Mouse (Mus musculus): ENCODE results near the gene D5Ertd579e. TPM values are rescaled to one million over a fixed set of nuclear protein-coding genes. Genes with fewer than 3 reads are reported as not detected.

Gene D5Ertd579e
- total and polyA plus RNA-seq, 3 experiments, result 13.7 to 29.4 (median 22.9) TPM

GRCm38 (mm10) chr5:36623670-36624069, 72.2 kb downstream of the D5Ertd579e start:
- Histone ChIP-seq H3K9ac (ENCODE audit: insufficient read depth, low read depth) (no peak overlapping the region), H3K4me1 (ENCODE audit: control insufficient read depth in 1 of 2, insufficient read depth in 2 of 2) (peaks cover 17 to 71% of the 10 kb centered on the region in 2 experiments), H3K9me3 (replicated peaks; ENCODE audit: low read length) (no peaks in the 10 kb centered on the region), H3K36me3 (replicated peaks in 1 of 2; ENCODE audit: control insufficient read depth in 1 of 2, insufficient read depth in 1 of 2, low read length in 1 of 2) (peaks cover 6 to 40% of the 10 kb centered on the region in 2 experiments), H3K27ac (ENCODE audit: insufficient read depth, low read depth) (peak overlapping the region; percentile 8; the same call in 1 of the 2 replicates), H3K4me2 (ENCODE audit: insufficient read depth, low read depth, poor library complexity, severe bottlenecking) (no peak overlapping the region), H3K4me3 (replicated peaks in 1 of 3; ENCODE audit: low read depth in 2 of 3, low read length in 2 of 3, poor library complexity in 1 of 3) (no peak overlapping the region), H3K27me3 (replicated peaks) (no peaks in the 10 kb centered on the region), H3K79me2 (replicated peaks; ENCODE audit: control insufficient read depth, extremely low read depth, insufficient read depth, poor library complexity, severe bottlenecking) (0 out of 2 replicates have a peak, but pooled peaks cover 4% of the 10 kb centered on the region)
- TF ChIP-seq BHLHE40 (IDR thresholded peaks at IDR 0.05; ENCODE audit: low read depth, low read length) (no peak), IRF4 (IDR thresholded peaks at IDR 0.05; ENCODE audit: low read depth, low read length) (no peak), MEF2A (IDR thresholded peaks at IDR 0.05; ENCODE audit: borderline replicate concordance, low read depth, low read length) (no peak), MYC (IDR thresholded peaks at IDR 0.05; ENCODE audit: low read depth, low read length) (no peak), ETS1 (conservative IDR thresholded peaks at IDR 0.05; ENCODE audit: low read depth, low read length) (no peak), KAT2A (IDR thresholded peaks at IDR 0.05; ENCODE audit: insufficient replicate concordance, low read length) (no peak), UBTF (IDR thresholded peaks at IDR 0.05; ENCODE audit: low read depth, low read length) (no peak)
- in situ Hi-C loops (cut with MboI; ENCODE audit: low pct_ligation_motif_present, low pct_unique_long_range_greater_than_20kb, low sequenced_read_pairs), result no loop called here
- no peak for DNase-seq (ENCODE audit: extremely low read depth)
- dilution Hi-C loops (cut with MboI; ENCODE audit: extremely low pct_ligation_motif_present, extremely low pct_unique_long_range_greater_than_20kb, low sequenced_read_pairs), result no loop called here

DNA sequence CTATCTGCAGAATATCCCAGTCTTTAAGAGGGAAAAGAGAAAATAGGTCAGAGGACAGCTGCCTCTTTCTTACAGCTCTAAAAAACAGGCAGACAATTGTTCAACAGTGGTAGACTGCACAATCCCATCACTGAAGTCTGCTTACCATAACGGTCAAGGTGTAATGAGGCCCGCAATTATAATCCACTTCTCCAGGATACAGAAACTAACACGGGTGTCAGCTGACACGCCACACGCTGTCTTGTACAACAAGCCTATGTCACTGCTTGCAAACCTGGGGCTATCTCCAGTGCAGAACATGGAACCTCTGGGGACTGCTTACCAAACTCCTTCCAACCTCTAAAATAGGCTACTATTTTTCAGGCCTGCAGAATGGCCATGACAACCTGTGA, 74.8 kb downstream of the D5Ertd579e start:
- Histone ChIP-seq H3K4me1 (ENCODE audit: control insufficient read depth in 1 of 2, insufficient read depth in 2 of 2) (peaks cover 17 to 75% of the 10 kb centered on the region in 2 experiments), H3K79me2 (replicated peaks; ENCODE audit: control insufficient read depth, extremely low read depth, insufficient read depth, poor library complexity, severe bottlenecking) (0 out of 2 replicates have a peak, but pooled peaks cover 4% of the 10 kb centered on the region), H3K4me2 (ENCODE audit: insufficient read depth, low read depth, poor library complexity, severe bottlenecking) (peak overlapping the region; percentile 99), H3K27me3 (replicated peaks) (no peaks in the 10 kb centered on the region), H3K36me3 (replicated peaks in 1 of 2; ENCODE audit: control insufficient read depth in 1 of 2, insufficient read depth in 1 of 2, low read length in 1 of 2) (peaks cover 17 to 41% of the 10 kb centered on the region in 2 experiments), H3K4me3 (replicated peaks in 1 of 3; ENCODE audit: low read depth in 2 of 3, low read length in 2 of 3, poor library complexity in 1 of 3) (peak overlapping the region; percentile 43 to 56 (median 55)), H3K9ac (ENCODE audit: insufficient read depth, low read depth) (peak overlapping the region; percentile 71), H3K9me3 (replicated peaks; ENCODE audit: low read length) (no peaks in the 10 kb centered on the region), H3K27ac (ENCODE audit: insufficient read depth, low read depth) (peak overlapping the region; percentile 89)
- dilution Hi-C loops (cut with MboI; ENCODE audit: extremely low pct_ligation_motif_present, extremely low pct_unique_long_range_greater_than_20kb, low sequenced_read_pairs), result no loop called here
- in situ Hi-C loops (cut with MboI; ENCODE audit: low pct_ligation_motif_present, low pct_unique_long_range_greater_than_20kb, low sequenced_read_pairs), result no loop called here
- DNase-seq (ENCODE audit: extremely low read depth), result peak; percentile 58
- TF ChIP-seq MEF2A (IDR thresholded peaks at IDR 0.05; ENCODE audit: borderline replicate concordance, low read depth, low read length), result no peak
- TF ChIP-seq POLR2AphosphoS2 (IDR thresholded peaks at IDR 0.05; ENCODE audit: low read depth, low read length), result no peak
- 0 out of 2 replicates have a peak, but pooled peaks have one; percentile 19 for TF ChIP-seq TBP (conservative IDR thresholded peaks at IDR 0.05; ENCODE audit: low read depth, low read length)
- TF ChIP-seq JUN (IDR thresholded peaks at IDR 0.05; ENCODE audit: insufficient read depth, low read depth, low read length), result no peak
- no peak for TF ChIP-seq HCFC1 (IDR thresholded peaks at IDR 0.05; ENCODE audit: low read depth, low read length)
- TF ChIP-seq MXI1 (IDR thresholded peaks at IDR 0.05; ENCODE audit: low read depth, low read length), result peak; percentile 52; the same call in 1 of the 2 replicates
- 0 out of 2 replicates have a peak, but pooled peaks have one; percentile 5 for TF ChIP-seq EP300 (IDR thresholded peaks at IDR 0.05; ENCODE audit: low read length)
- TF ChIP-seq MAX (IDR thresholded peaks at IDR 0.05; ENCODE audit: low read length), result no peak
- no peak for TF ChIP-seq ZKSCAN1 (IDR thresholded peaks at IDR 0.05; ENCODE audit: borderline replicate concordance, low read depth, low read length)
- TF ChIP-seq ETS1 (conservative IDR thresholded peaks at IDR 0.05; ENCODE audit: low read depth, low read length), result no peak

Measured in CH12.LX (cell line).